Mouse (Mus musculus): ENCODE results near the gene Sgsm2.

DNA sequence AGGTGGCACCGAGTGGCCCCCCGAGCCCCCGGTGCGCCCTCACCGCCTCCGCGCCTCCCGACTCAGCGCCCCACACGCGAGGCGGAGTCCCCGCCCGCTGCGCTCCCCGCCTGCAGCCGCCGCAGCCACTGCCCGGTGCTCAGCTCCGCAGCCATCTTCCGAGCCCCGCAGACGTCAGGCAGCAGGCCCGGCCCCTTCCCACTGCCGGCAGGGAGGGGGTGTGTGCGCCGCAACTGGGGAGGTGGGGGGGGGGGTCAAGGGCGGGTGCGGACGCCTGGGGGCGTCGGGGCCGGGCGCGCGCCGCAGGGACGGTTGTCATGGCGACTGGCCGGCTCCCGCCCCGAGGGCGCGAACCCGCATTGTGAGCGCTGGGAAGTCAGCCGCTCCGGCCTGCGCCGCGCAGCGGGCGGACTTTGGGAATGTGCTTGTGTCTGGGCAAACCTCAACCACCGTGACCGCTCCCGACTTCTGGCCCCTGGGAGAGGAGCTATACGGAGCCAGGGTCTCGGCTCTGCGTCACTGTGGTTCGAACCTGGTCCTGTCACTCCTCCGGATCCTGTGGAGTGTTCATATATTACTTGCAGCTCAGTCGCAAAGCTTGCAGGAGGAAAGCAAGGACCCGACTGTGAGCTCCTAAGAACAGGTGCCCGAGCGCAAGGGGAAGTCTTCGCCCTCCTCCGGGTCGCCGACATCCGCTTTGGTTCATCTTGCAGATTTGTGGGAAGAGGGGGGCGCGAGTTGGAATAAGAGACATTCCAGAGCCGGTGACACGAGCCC lies at the start of gene Sgsm2:
- TF ChIP-seq CTCF (IDR thresholded peaks at IDR 0.05; ENCODE audit: low read depth) (no peak), EP300 (IDR thresholded peaks at IDR 0.05; ENCODE audit: low read depth) (no peak)

All from liver, embryonic 14.5 days (tissue).